Mouse (Mus musculus) E14TG2a.4 (cell line): ENCODE results near the gene Rgs3.

Source experiments
- CTCF ChIP-seq: conservative IDR thresholded peaks from 2 replicates; pipeline ENCODE4 v1.5.1; 2014; ENCODE audit warnings: low read length
- POU5F1 ChIP-seq: IDR thresholded peaks from 2 replicates; pipeline ENCODE4 v1.6.1; 2014; ENCODE audit warnings: low read length, borderline replicate concordance

GRCm38 (mm10) chr4:62684351-62684750, 124.7 kb downstream of the Rgs3 start:
- TF ChIP-seq CTCF (no peak), POU5F1 (no peak)
